Mouse (Mus musculus): ENCODE measurements around the gene Prrt2. TPM values are rescaled to one million over a fixed set of nuclear protein-coding genes. Genes with fewer than 3 reads are reported as not detected.

Prrt2 gene
- polyA plus RNA-seq, 1 experiment from 2014 or later, result 9.6 TPM

DNA sequence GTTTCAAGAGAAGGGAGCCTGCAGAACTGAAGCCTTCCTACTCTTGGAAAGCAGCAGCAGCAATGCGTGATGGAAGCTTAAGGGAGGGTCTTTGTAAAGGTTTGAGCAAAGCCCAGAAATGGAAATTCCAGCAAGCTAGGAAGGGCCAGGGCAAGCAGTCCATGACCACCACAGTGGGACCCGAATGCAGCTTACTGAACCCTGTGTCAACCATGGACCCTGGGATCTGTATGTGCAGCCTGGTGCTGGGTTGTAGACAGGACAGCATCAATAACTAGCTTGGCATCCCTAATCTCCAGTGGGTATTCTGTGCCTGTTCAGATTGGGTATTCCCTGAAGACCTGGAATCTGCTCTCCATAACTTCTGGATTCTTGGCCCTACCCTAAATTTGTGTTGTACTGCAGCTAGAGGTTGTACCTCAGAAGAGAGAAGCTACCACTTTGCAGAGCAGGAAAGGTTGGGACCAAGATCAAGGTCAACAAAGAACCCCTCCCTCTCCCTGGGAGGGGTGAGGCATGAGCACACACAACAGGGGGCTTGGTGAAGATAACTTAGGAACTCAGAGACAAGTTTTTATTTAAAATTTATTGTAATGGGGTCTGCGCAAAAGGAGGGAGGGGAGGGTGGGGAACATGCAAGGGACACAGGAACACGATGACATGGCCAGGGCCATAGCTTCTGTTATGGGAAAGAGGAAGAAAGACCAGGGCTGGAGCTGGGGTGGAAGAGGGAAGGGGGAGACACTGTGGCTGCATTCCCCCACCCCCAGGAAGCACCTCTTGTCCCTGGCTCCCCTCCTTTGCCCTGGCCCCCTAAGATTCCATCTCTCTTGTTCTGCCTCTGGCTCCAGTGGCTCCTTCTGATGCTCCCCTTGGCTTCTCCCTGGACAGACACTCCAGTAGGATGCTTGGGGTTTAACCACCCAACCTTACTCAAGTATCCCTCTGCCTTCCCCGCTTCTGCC is 834 bp upstream of the Prrt2 start:
- WGBS, result 40% methylated on average over 5 of the region's 5 CpGs
- peak overlapping the region; percentile 53 for H3K4me3 ChIP-seq (ENCODE audit: low read length)
- peak overlapping the region; percentile 86 for H3K4me2 ChIP-seq (replicated peaks; ENCODE audit: low read depth, low read length)
- H3K27me3 ChIP-seq (ENCODE audit: control insufficient read depth, insufficient read depth, low read length), result no peaks in the 10 kb centered on the region
- no peak for ATAC-seq (ENCODE audit: low FRiP score, low TSS enrichment)
- H3K9me3 ChIP-seq (ENCODE audit: control insufficient read depth, low read length), result no peaks in the 10 kb centered on the region
- peaks cover 63% of the 10 kb centered on the region for H3K4me1 ChIP-seq (ENCODE audit: control insufficient read depth, insufficient read depth, low read length)
- peak overlapping the region; percentile 61; the same call in 1 of the 2 replicates for H3K9ac ChIP-seq (ENCODE audit: low read depth, low read length)
- H3K36me3 ChIP-seq (ENCODE audit: control insufficient read depth, insufficient read depth, low read length), result peaks cover 32% of the 10 kb centered on the region
- peak overlapping the region; percentile 77; the same call in 1 of the 2 replicates for H3K27ac ChIP-seq (ENCODE audit: low read depth, low read length)

DNA sequence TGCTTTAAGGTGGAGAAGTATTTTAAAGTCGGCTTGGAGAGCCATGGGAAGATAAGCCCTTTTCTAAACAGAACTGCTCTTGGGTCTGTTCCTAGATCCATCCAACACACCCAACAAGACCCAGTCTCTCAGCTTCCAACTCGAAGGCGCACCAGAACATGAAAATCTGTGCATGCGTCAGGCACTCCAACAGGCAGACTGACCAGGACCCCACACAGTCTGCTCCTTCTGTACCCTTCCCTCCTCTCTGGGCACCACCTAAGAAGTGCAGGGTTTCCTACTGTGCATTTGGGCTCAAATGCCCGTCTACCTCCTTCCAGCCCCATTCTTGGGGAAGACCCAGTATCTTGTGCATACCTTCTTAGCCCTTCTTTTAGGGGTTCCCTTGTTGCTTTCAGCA is 520 bp downstream of the Prrt2 start:
- H3K27ac ChIP-seq (ENCODE audit: low read depth, low read length), result peak overlapping the region; percentile 77; the same call in 1 of the 2 replicates
- H3K4me1 ChIP-seq (ENCODE audit: control insufficient read depth, insufficient read depth, low read length), result peaks cover 68% of the 10 kb centered on the region
- no peaks in the 10 kb centered on the region for H3K27me3 ChIP-seq (ENCODE audit: control insufficient read depth, insufficient read depth, low read length)
- peaks cover 33% of the 10 kb centered on the region for H3K36me3 ChIP-seq (ENCODE audit: control insufficient read depth, insufficient read depth, low read length)
- H3K9me3 ChIP-seq (ENCODE audit: control insufficient read depth, low read length), result no peaks in the 10 kb centered on the region
- WGBS, result 39% methylated on average over 5 of the region's 5 CpGs
- H3K9ac ChIP-seq (ENCODE audit: low read depth, low read length), result peak overlapping the region; percentile 61
- H3K4me2 ChIP-seq (replicated peaks; ENCODE audit: low read depth, low read length), result peak overlapping the region; percentile 86
- no peak for ATAC-seq (ENCODE audit: low FRiP score, low TSS enrichment)
- H3K4me3 ChIP-seq (ENCODE audit: low read length), result peak overlapping the region; percentile 53

DNA sequence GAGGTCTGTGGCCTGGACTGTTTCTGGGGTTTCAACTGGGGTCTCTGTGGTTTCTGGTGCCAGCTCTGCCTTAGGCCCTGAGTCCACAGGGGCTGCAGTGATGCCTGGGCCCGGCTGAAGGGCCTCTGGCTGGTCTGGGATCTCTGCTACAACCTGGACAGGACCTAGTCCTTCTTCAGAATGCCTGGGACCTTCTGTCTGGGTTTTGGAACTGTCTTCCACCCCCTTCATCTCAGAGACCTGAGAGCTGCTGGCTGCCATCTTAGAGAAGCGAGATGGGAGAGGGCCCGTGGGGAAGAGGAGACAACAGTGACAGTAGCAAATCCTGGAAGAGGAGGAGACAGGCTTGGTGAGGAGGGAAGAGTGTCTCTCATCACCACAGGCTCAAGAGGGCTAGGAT is 980 bp downstream of the Prrt2 start:
- no peaks in the 10 kb centered on the region for H3K27me3 ChIP-seq (ENCODE audit: control insufficient read depth, insufficient read depth, low read length)
- H3K4me2 ChIP-seq (replicated peaks; ENCODE audit: low read depth, low read length), result peak overlapping the region; percentile 86
- peak overlapping the region; percentile 53 for H3K4me3 ChIP-seq (ENCODE audit: low read length)
- H3K9ac ChIP-seq (ENCODE audit: low read depth, low read length), result peak overlapping the region; percentile 61
- peaks cover 38% of the 10 kb centered on the region for H3K36me3 ChIP-seq (ENCODE audit: control insufficient read depth, insufficient read depth, low read length)
- 61% methylated on average over 3 of the region's 3 CpGs for WGBS
- no peak for ATAC-seq (ENCODE audit: low FRiP score, low TSS enrichment)
- peak overlapping the region; percentile 77; the same call in 1 of the 2 replicates for H3K27ac ChIP-seq (ENCODE audit: low read depth, low read length)
- peaks cover 72% of the 10 kb centered on the region for H3K4me1 ChIP-seq (ENCODE audit: control insufficient read depth, insufficient read depth, low read length)
- H3K9me3 ChIP-seq (ENCODE audit: control insufficient read depth, low read length), result no peaks in the 10 kb centered on the region

DNA sequence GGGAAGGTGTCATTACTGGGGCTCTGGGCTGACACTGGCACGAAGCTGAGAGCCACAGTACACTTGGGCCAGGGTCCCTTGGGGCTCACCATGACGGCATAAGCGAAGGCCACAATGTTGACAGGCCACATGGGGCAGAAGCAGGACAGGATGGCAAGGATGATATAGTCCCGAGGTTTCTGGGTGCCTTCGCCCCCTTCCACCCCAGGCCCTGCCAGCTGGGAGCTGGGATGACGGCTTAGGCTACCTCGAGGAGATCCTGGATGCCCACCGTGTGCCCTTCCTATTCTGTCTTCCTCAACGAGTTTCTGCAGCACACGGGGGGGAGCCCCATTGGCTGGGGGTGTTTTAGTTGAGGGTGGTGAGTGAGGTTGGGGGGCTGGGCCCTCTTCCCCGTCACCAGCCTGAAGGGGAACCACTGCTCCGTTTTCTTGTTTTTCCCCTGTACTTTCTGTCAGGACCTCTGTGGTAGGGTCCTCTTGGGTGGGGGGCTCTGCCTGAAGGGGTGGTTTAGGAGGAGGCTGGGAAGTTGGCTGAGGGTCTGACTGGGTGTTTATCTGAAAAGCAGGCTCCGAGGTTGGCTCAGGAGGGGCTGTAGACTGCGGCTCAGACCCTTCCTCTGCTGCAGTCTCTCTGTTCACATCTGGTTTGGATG is 1.6 kb downstream of the Prrt2 start:
- WGBS, result 80% methylated on average over 14 of the region's 14 CpGs
- Histone ChIP-seq H3K27me3 (ENCODE audit: control insufficient read depth, insufficient read depth, low read length) (no peaks in the 10 kb centered on the region), H3K4me3 (ENCODE audit: low read length) (peak overlapping the region; percentile 53; the same call in 1 of the 2 replicates), H3K27ac (ENCODE audit: low read depth, low read length) (no peak overlapping the region), H3K9me3 (ENCODE audit: control insufficient read depth, low read length) (no peaks in the 10 kb centered on the region), H3K36me3 (ENCODE audit: control insufficient read depth, insufficient read depth, low read length) (peaks cover 35% of the 10 kb centered on the region), H3K9ac (ENCODE audit: low read depth, low read length) (peak overlapping the region; percentile 61), H3K4me1 (ENCODE audit: control insufficient read depth, insufficient read depth, low read length) (peaks cover 74% of the 10 kb centered on the region), H3K4me2 (replicated peaks; ENCODE audit: low read depth, low read length) (peak overlapping the region; percentile 86)
- ATAC-seq (ENCODE audit: low FRiP score, low TSS enrichment), result no peak

DNA sequence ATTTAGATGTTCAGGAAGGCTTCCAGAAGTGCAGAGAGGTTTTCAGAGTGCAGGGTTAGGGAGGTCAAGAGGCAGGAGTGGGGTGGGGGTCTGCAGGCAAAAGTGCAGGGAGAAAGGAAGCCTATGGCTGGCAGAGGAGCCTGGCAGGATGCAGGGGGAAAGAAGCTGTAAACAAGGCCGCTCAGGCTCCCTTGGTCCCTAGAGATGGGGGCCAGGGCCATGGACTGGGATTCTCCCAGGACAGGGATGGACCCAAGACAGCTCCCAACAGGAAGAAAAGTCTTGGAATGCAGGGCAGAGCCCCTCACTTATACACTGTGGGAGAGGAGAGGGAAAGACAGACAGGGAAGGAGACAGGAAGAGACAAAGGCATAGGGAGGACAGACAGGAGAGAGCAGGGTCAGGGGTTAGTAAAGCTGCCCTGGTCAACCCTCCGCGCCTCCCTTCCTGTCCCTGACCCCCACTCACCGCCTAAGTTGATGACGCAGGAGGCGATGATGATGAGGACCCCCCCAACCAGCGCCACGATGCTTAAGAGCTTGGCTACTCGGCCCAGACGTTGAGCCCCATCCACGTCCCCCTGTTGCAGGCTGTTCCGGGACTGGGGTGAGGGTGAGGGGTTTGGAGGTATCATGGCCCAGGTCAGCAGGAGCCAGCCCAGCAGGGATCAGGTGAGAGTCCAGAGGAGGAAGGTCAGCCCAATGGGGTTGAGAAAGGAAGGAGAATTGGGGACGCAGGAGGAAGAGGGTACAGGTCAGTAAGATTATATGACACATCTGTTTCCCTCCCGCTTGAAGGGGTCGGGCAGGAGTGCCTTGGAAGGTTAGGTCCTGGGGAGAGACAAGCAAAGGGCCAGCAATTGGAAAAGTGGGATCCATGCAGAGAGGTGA is 2.4 kb downstream of the Prrt2 start:
- H3K9ac ChIP-seq (ENCODE audit: low read depth, low read length), result peak overlapping the region; percentile 61
- H3K36me3 ChIP-seq (ENCODE audit: control insufficient read depth, insufficient read depth, low read length), result peaks cover 27% of the 10 kb centered on the region
- no peaks in the 10 kb centered on the region for H3K27me3 ChIP-seq (ENCODE audit: control insufficient read depth, insufficient read depth, low read length)
- H3K4me1 ChIP-seq (ENCODE audit: control insufficient read depth, insufficient read depth, low read length), result peaks cover 70% of the 10 kb centered on the region
- H3K9me3 ChIP-seq (ENCODE audit: control insufficient read depth, low read length), result no peaks in the 10 kb centered on the region
- ATAC-seq (ENCODE audit: low FRiP score, low TSS enrichment), result no peak
- H3K27ac ChIP-seq (ENCODE audit: low read depth, low read length), result peak overlapping the region; percentile 82; the same call in 1 of the 2 replicates
- no peak overlapping the region for H3K4me3 ChIP-seq (ENCODE audit: low read length)
- peak overlapping the region; percentile 17; the same call in 1 of the 2 replicates for H3K4me2 ChIP-seq (replicated peaks; ENCODE audit: low read depth, low read length)
- 36% methylated on average over 15 of the region's 15 CpGs for WGBS

DNA sequence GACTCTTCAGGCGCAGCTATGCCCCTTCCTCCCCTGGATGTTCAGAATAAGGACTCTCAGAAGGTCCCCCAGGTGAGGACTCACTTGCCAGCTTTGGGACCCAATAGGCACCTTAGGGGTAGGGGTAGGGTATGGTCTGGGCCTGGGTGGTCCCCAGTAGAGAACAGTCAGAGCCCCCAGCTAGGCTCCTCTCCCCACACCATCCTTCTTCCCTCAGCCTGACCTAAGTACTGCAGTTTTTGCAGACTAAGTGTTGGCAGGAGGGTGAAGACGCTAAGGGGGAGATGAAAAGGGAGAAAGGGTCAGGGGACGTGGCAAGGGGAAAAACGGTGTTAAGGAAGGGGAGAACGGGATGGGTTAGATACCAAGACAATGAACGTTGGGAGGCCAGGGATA is 3.1 kb downstream of the Prrt2 start:
- Histone ChIP-seq H3K27me3 (ENCODE audit: control insufficient read depth, insufficient read depth, low read length) (no peaks in the 10 kb centered on the region), H3K36me3 (ENCODE audit: control insufficient read depth, insufficient read depth, low read length) (peaks cover 24% of the 10 kb centered on the region), H3K4me2 (replicated peaks; ENCODE audit: low read depth, low read length) (peak overlapping the region; percentile 17; the same call in 1 of the 2 replicates), H3K4me1 (ENCODE audit: control insufficient read depth, insufficient read depth, low read length) (peaks cover 62% of the 10 kb centered on the region), H3K9ac (ENCODE audit: low read depth, low read length) (peak overlapping the region; percentile 61; the same call in 1 of the 2 replicates), H3K4me3 (ENCODE audit: low read length) (no peak overlapping the region), H3K27ac (ENCODE audit: low read depth, low read length) (peak overlapping the region; percentile 82), H3K9me3 (ENCODE audit: control insufficient read depth, low read length) (no peaks in the 10 kb centered on the region)
- ATAC-seq (ENCODE audit: low FRiP score, low TSS enrichment), result no peak
- 41% methylated on average over 6 of the region's 6 CpGs for WGBS

DNA sequence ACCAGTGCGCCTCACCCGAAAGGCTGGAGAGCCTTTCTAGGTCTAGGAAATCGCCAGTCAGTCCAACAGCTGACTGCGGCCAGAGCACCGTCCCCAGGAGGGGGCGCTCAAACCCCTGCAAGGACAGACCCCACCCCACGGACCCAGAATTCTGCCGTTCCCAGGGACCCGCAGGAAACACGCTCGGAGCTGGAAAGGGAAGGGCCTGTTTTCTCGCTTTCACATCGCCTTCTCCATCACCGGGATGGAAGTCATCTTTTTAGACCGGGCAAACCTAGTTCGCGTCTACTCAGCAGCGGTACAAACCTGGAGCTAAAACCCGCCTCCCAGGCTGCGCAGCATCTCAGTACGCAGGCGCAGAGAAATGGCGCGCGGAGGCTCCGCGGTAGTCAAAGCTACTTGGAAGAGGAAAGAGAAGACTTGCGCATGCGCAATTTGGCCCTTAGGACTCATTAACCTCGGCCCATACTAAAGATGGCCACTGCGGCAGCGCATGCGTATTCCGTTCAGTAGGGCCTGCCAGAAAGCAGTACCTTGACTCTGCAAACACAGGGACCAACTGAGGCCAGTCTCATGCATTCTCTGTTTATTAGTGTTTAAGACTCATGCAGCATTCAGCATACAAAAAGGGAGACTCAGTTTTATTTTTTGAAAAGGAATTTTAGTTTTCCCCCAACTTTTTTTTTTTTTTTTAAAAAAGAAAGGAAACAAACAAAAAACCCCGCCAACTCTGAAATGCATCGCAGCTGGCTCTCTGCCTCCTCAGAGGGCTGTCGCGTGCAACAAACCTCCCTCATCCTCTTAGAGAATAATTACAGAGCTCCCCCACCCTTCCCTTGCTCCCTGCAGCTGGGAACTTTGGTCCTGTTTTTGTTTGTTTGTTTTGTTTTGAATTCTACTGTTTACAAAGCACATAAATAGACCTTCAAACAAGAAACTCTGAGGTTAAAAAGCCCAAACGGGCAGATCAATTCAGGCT is 3.8 kb downstream of the Prrt2 start, which contains the start of gene Pagr1a:
Pagr1a (minus strand) TSS at position 382 of the 979 bp plus-strand sequence.
- peak within 1 kb of the TSS; percentile 53 for H3K4me3 ChIP-seq (ENCODE audit: low read length)
- ATAC-seq (ENCODE audit: low FRiP score, low TSS enrichment), result peak; percentile 74
- no peaks in the 10 kb centered on the region for H3K27me3 ChIP-seq (ENCODE audit: control insufficient read depth, insufficient read depth, low read length)
- WGBS, result 4% methylated on average over 39 of the region's 39 CpGs
- H3K4me1 ChIP-seq (ENCODE audit: control insufficient read depth, insufficient read depth, low read length), result peaks cover 56% of the 10 kb centered on the region
- H3K9ac ChIP-seq (ENCODE audit: low read depth, low read length), result peak within 1 kb of the TSS; percentile 70
- H3K4me2 ChIP-seq (replicated peaks; ENCODE audit: low read depth, low read length), result peak within 1 kb of the TSS; percentile 75
- H3K9me3 ChIP-seq (ENCODE audit: control insufficient read depth, low read length), result no peaks in the 10 kb centered on the region
- peak within 1 kb of the TSS; percentile 82 for H3K27ac ChIP-seq (ENCODE audit: low read depth, low read length)
- peaks cover 21% of the 10 kb centered on the region for H3K36me3 ChIP-seq (ENCODE audit: control insufficient read depth, insufficient read depth, low read length)

Data from kidney, embryonic 14.5 days (tissue).